Mouse (Mus musculus) brain, embryonic 14.5 days (tissue): Measurements from ENCODE around the gene Wdr27. TPM values are rescaled to one million over a fixed set of nuclear protein-coding genes. Genes with fewer than 3 reads are reported as not detected.
"Not testable (repeated sequence)": the region's sequence is repeated elsewhere in the genome, so short reads cannot be mapped to it uniquely, and the experiment has no call there.

Experiments used
- DNase-seq: peaks from one replicate; pipeline ENCODE4 v3.0.0-alpha.2; 2011; ENCODE audit warnings: low read depth
- CTCF ChIP-seq: fragments of 200-500 bp; IDR thresholded peaks from 2 replicates; pipeline ENCODE4 v1.5.1; 2012; ENCODE audit warnings: inconsistent platforms, mild to moderate bottlenecking, moderate library complexity, borderline replicate concordance; ENCODE audit not compliant: insufficient read depth, insufficient read length; ENCODE audit errors: extremely low read depth
- POLR2A ChIP-seq: fragments of 200-500 bp; IDR thresholded peaks from 2 replicates; pipeline ENCODE4 v1.6.1; 2012; ENCODE audit warnings: mild to moderate bottlenecking, inconsistent platforms, borderline replicate concordance; ENCODE audit not compliant: poor library complexity, insufficient read depth, insufficient read length, severe bottlenecking; ENCODE audit errors: extremely low read depth
- polyA plus RNA-seq: library from polyadenylated mRNA; depleted of rRNA; stranded (reverse); fragments of >200 nt; gene quantifications from 2 replicates; pipeline ENCODE4 v1.2.3, GENCODE M21; 2012

The Wdr27 gene
- polyA plus RNA-seq, 1 experiment = 4.7 TPM

GRCm38 (mm10) chr17:14914401-14914800, 28.6 kb downstream of the Wdr27 start:
- DNase-seq = no peak
- TF ChIP-seq POLR2A (no peak), CTCF (no peak)

GRCm38 (mm10) chr17:14912981-14913380, 30.0 kb downstream of the Wdr27 start:
- no peak for DNase-seq
- TF ChIP-seq POLR2A (no peak), CTCF (no peak)

GRCm38 (mm10) chr17:14912420-14912819, 30.5 kb downstream of the Wdr27 start:
- DNase-seq = no peak
- TF ChIP-seq POLR2A (no peak), CTCF (peak; percentile 35; the same call in 1 of the 2 replicates)

- no peak for TF ChIP-seq POLR2A
- TF ChIP-seq CTCF = no peak
- DNase-seq = no peak
Observed at GRCm38 (mm10) chr17:14910771-14911170, 32.2 kb downstream of the Wdr27 start.

- DNase-seq = no peak
- TF ChIP-seq POLR2A (no peak), CTCF (no peak)
Observed at GRCm38 (mm10) chr17:14909331-14909730, 33.6 kb downstream of the Wdr27 start.

GRCm38 (mm10) chr17:14907136-14907535, 35.8 kb downstream of the Wdr27 start:
- DNase-seq = no peak
- TF ChIP-seq CTCF (no peak), POLR2A (no peak)

- DNase-seq = no peak
- TF ChIP-seq POLR2A (no peak), CTCF (no peak)
Observed at GRCm38 (mm10) chr17:14906611-14907010, 36.3 kb downstream of the Wdr27 start.

- TF ChIP-seq CTCF = peak; percentile 72; the same call in 1 of the 2 replicates
- no peak for TF ChIP-seq POLR2A
- peak; percentile 86 for DNase-seq
Observed at GRCm38 (mm10) chr17:14904637-14905265, 38.2 kb downstream of the Wdr27 start.

GRCm38 (mm10) chr17:14904206-14904605, 38.8 kb downstream of the Wdr27 start:
- DNase-seq = no peak
- TF ChIP-seq POLR2A = no peak
- TF ChIP-seq CTCF = no peak

GRCm38 (mm10) chr17:14903212-14903611, 39.7 kb downstream of the Wdr27 start:
- DNase-seq = no peak
- TF ChIP-seq POLR2A = no peak
- no peak for TF ChIP-seq CTCF

- TF ChIP-seq CTCF = no peak
- TF ChIP-seq POLR2A = no peak
- no peak for DNase-seq
Observed at GRCm38 (mm10) chr17:14898972-14899371, 44.0 kb downstream of the Wdr27 start.

GRCm38 (mm10) chr17:14895058-14895457, 47.9 kb downstream of the Wdr27 start:
- not testable (repeated sequence) for DNase-seq

- no peak for DNase-seq
- TF ChIP-seq POLR2A (no peak), CTCF (no peak)
Observed at GRCm38 (mm10) chr17:14886933-14887332, 56.0 kb downstream of the Wdr27 start.

- TF ChIP-seq CTCF (no peak), POLR2A (no peak)
- DNase-seq = no peak
Observed at GRCm38 (mm10) chr17:14874656-14875204, 68.2 kb downstream of the Wdr27 start.

- TF ChIP-seq CTCF (no peak), POLR2A (no peak)
- no peak for DNase-seq
Observed at GRCm38 (mm10) chr17:14860220-14860619, 82.7 kb downstream of the Wdr27 start.

- no peak for TF ChIP-seq CTCF
- no peak for TF ChIP-seq POLR2A
- no peak for DNase-seq
Observed at GRCm38 (mm10) chr17:14847709-14848108, 95.2 kb downstream of the Wdr27 start.
